Mouse (Mus musculus) stomach, postnatal 0 days (tissue): ENCODE measurements around the gene Ube2z.

Experiments used
- CTCF ChIP-seq: IDR thresholded peaks from 2 replicates; pipeline ENCODE4 v1.5.1; 2016; ENCODE audit warnings: antibody characterized with exemption, low read depth, mild to moderate bottlenecking, moderate library complexity
- EP300 ChIP-seq: optimal IDR thresholded peaks from 2 replicates; pipeline ENCODE3; 2016; ENCODE audit warnings: antibody characterized with exemption

- no peak; the same call in 1 of the 2 replicates for TF ChIP-seq CTCF
- TF ChIP-seq EP300 = no peak
Measured at GRCm38 (mm10) chr11:96006852-96007515, 58.2 kb downstream of the Ube2z start.
